Mouse (Mus musculus): ENCODE measurements around the gene Nanos3.
A peak's percentile ranks its signal among the peaks of the same experiment; 100 is the strongest.

The Nanos3 gene

GRCm38 (mm10) chr8:84201545-84202245 is 16.7 kb upstream of the Nanos3 start:
- DNase-seq: no peak

GRCm38 (mm10) chr8:84200652-84201544 is 15.9 kb upstream of the Nanos3 start:
- DNase-seq: no peak

- DNase-seq: no peak
Observed at GRCm38 (mm10) chr8:84200126-84200555, 15.1 kb upstream of the Nanos3 start.

GRCm38 (mm10) chr8:84199348-84200125 is 14.5 kb upstream of the Nanos3 start:
- DNase-seq: no peak

GRCm38 (mm10) chr8:84198871-84199270 is 13.9 kb upstream of the Nanos3 start:
- DNase-seq: no peak

- peak; percentile 52 to 54 for DNase-seq
Observed at GRCm38 (mm10) chr8:84197922-84198774, 13.1 kb upstream of the Nanos3 start.

- DNase-seq: peak; percentile 62 to 65
Observed at GRCm38 (mm10) chr8:84197141-84197921, 12.3 kb upstream of the Nanos3 start.

GRCm38 (mm10) chr8:84194224-84194743 is 9.3 kb upstream of the Nanos3 start:
- no peak for DNase-seq

- DNase-seq: peak in 1 of 2 experiments; percentile 34
Observed at GRCm38 (mm10) chr8:84193566-84193965, 8.5 kb upstream of the Nanos3 start.

- DNase-seq: no peak
Observed at GRCm38 (mm10) chr8:84193161-84193560, 8.1 kb upstream of the Nanos3 start.

GRCm38 (mm10) chr8:84192555-84192954 is 7.5 kb upstream of the Nanos3 start:
- DNase-seq: peak; percentile 71 to 81

GRCm38 (mm10) chr8:84192023-84192422 is 7.0 kb upstream of the Nanos3 start:
- peak in 1 of 2 experiments; percentile 30 for DNase-seq

- DNase-seq: no peak
Observed at GRCm38 (mm10) chr8:84190191-84190867, 5.3 kb upstream of the Nanos3 start.

- DNase-seq: no peak
Observed at GRCm38 (mm10) chr8:84189603-84190002, 4.6 kb upstream of the Nanos3 start.

- no peak for DNase-seq
Observed at GRCm38 (mm10) chr8:84188671-84189070, 3.7 kb upstream of the Nanos3 start.

GRCm38 (mm10) chr8:84187065-84187755 is 2.2 kb upstream of the Nanos3 start:
- DNase-seq: peak; percentile 69 to 72

- peak; percentile 84 to 87 for DNase-seq
Observed at GRCm38 (mm10) chr8:84186547-84186946, 1.5 kb upstream of the Nanos3 start.

GRCm38 (mm10) chr8:84184085-84185043 is 653 bp downstream of the Nanos3 start:
- no peak for DNase-seq
